Mouse (Mus musculus): ENCODE results near the gene Limd1. TPM values are rescaled to one million over a fixed set of nuclear protein-coding genes. Genes with fewer than 3 reads are reported as not detected.

Gene Limd1
- polyA plus RNA-seq, 1 experiment from 2014 or later: 53.8 TPM

DNA sequence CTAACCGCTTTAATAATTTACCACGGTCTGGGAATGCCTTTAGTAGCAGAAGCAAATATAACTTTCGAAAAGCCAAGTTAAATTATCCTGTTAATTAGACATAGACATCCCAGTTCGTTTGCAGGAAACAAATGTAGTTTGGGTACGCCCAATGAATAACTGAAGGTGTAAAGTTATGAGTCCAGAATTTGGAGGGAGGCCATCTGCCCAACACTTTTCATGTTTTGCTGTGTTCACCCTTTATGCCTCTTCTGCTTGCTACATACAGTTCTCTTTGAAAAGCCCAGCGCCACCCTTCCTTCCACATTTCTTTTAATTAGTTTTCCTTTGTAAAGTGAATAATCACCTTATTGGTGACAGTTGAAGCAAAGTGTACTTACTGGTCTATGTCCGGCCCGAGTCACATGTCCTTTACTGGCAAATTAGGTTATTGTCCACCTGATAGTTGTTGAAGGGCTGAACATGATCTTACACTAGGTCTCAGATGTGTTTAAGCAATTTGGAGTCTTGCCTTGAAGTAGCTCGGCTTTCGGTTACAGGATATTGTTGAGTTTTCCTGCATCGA is 52.1 kb downstream of the Limd1 start:
- Histone ChIP-seq H3K4me3 (replicated peaks) (peak overlapping the region; percentile 96), H3K4me2 (replicated peaks) (peak overlapping the region; percentile 54), H3K36me3 (no peaks in the 10 kb centered on the region), H3K4me1 (peaks cover 18% of the 10 kb centered on the region), H3K9ac (peak overlapping the region; percentile 93), H3K9me3 (replicated peaks) (no peaks in the 10 kb centered on the region), H3K27ac (replicated peaks) (peak overlapping the region; percentile 91), H3K27me3 (no peaks in the 10 kb centered on the region)
- no peak for ATAC-seq (ENCODE audit: insufficient number of reproducible peaks, low FRiP score, low TSS enrichment, low read depth)
- 22% methylated on average over 11 of the region's 11 CpGs for WGBS

DNA sequence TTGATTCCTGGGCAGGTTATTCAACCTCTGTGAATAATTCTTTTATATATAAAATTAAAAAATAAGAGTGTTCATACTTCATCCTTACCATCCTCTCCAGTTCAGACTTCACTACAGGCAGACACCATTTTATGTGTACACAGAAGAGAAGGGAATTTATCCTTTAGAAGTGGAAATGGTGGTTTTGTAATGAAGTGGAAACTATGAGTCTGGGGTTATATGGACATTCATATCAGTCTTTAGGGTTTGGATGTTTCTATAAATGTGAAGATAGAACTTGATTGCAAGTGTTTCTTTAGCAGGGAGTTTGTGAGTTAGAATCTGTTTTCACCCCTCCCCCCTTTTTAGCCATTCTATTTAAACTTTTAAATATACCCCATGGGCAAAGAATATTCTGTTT is 52.7 kb downstream of the Limd1 start:
- Histone ChIP-seq H3K27me3 (no peaks in the 10 kb centered on the region), H3K4me1 (peaks cover 18% of the 10 kb centered on the region), H3K9ac (0 out of 2 replicates have a peak overlapping the region, but pooled peaks have one; percentile 93), H3K36me3 (no peaks in the 10 kb centered on the region), H3K4me2 (replicated peaks) (peak overlapping the region; percentile 54), H3K27ac (replicated peaks) (no peak overlapping the region), H3K9me3 (replicated peaks) (no peaks in the 10 kb centered on the region), H3K4me3 (replicated peaks) (peak overlapping the region; percentile 96)
- no peak for ATAC-seq (ENCODE audit: insufficient number of reproducible peaks, low FRiP score, low TSS enrichment, low read depth)

DNA sequence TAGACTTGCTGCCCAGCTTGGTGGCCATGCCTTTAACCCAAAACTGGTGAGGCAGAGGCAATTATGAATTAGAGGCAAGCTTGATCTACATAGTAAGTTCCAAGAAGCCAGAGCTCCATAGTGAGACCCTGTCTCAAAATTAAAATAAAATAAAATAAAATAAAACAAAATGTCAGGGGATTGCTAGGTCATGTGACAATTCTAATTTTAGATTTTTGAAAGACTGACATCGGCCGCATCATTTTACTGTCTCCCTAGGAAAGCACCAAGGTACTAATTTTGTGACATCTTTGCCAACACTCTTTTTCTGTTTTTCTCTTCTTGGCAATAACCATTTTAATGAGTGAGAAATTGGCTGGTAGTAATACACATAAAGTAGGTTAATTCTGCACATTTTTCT is 58.1 kb downstream of the Limd1 start:
- Histone ChIP-seq H3K9me3 (replicated peaks) (no peaks in the 10 kb centered on the region), H3K4me3 (replicated peaks) (no peak overlapping the region), H3K27ac (replicated peaks) (no peak overlapping the region), H3K4me2 (replicated peaks) (no peak overlapping the region), H3K36me3 (no peaks in the 10 kb centered on the region), H3K9ac (no peak overlapping the region), H3K27me3 (no peaks in the 10 kb centered on the region), H3K4me1 (peaks cover 6% of the 10 kb centered on the region; the same call in 1 of the 2 replicates)
- ATAC-seq (ENCODE audit: insufficient number of reproducible peaks, low FRiP score, low TSS enrichment, low read depth): no peak
- WGBS: 88% methylated on average over 2 of the region's 2 CpGs

DNA sequence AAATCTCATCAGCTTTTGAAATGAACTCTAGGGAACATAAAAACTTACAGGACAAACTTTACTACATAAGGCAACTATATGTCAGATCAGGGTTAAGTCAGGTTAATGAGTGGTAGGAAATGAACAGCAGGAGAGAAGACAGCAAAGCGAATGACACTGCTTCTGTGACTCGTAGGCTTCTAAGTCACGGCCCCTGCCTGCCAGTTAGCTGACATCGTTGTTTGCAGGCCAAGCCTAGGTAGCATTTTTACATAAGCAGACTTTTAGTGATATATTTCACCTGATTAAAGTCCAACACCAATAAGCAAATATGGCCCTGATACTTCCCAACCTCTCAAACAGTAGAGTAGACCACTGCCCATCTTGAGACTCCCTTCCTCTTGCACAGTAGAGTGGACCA is 59.7 kb downstream of the Limd1 start:
- no peak for ATAC-seq (ENCODE audit: insufficient number of reproducible peaks, low FRiP score, low TSS enrichment, low read depth)
- H3K9me3 ChIP-seq (replicated peaks): no peaks in the 10 kb centered on the region
- H3K27me3 ChIP-seq: no peaks in the 10 kb centered on the region
- 80% methylated on average over 4 of the region's 4 CpGs for WGBS
- 0 out of 2 replicates have a peak, but pooled peaks cover 6% of the 10 kb centered on the region for H3K4me1 ChIP-seq
- H3K4me2 ChIP-seq (replicated peaks): no peak overlapping the region
- H3K36me3 ChIP-seq: no peaks in the 10 kb centered on the region
- no peak overlapping the region for H3K9ac ChIP-seq
- H3K27ac ChIP-seq (replicated peaks): no peak overlapping the region
- H3K4me3 ChIP-seq (replicated peaks): no peak overlapping the region

DNA sequence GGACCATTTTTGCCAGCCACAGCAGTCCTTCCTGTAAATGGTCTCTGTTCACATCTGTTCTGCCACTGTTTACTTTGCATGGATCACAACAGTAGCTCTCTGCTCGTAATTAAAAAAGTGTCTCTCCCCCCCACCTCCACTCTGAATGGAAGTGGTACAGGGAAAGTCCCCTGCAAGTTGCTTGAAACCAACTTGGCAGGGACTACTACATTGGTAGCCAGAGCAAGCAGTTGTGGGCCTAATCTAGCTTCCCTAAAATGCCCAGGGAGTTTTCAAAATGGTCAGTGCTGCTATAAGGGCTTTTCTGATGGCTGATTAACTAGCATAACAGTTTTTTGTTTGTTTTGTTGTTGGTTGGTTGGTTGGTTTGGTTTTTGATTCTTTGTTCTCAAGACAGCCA is 60.6 kb downstream of the Limd1 start:
- 42% methylated on average over 1 of the region's 1 CpGs for WGBS
- Histone ChIP-seq H3K36me3 (peaks cover 5% of the 10 kb centered on the region; the same call in 1 of the 2 replicates), H3K27me3 (no peaks in the 10 kb centered on the region), H3K27ac (replicated peaks) (no peak overlapping the region), H3K4me1 (0 out of 2 replicates have a peak, but pooled peaks cover 6% of the 10 kb centered on the region), H3K4me2 (replicated peaks) (no peak overlapping the region), H3K9ac (no peak overlapping the region), H3K4me3 (replicated peaks) (no peak overlapping the region), H3K9me3 (replicated peaks) (no peaks in the 10 kb centered on the region)
- ATAC-seq (ENCODE audit: insufficient number of reproducible peaks, low FRiP score, low TSS enrichment, low read depth): no peak

DNA sequence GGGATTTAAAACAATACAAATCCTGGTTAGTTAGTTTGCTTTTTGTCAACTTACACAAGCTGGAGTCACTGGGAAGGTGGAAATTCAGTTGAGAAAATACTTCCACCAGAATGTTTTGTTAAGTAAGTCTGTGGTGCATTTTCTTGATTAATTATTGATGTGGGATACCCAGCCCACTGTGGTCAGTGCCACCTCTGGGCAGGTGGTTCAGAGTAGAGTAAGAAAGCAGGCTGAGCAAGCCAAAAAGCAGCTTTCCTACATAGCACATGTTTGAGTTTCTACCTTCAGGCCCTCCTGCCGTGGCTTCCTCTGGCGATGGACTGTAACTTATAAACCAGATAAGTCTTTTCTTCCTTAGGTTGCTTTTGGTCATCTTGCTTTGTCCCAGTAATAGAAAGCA is 61.3 kb downstream of the Limd1 start:
- WGBS: 75% methylated on average over 2 of the region's 2 CpGs
- H3K9ac ChIP-seq: no peak overlapping the region
- H3K4me1 ChIP-seq: 0 out of 2 replicates have a peak, but pooled peaks cover 6% of the 10 kb centered on the region
- peaks cover 5% of the 10 kb centered on the region; the same call in 1 of the 2 replicates for H3K36me3 ChIP-seq
- no peak overlapping the region for H3K4me3 ChIP-seq (replicated peaks)
- no peak overlapping the region for H3K4me2 ChIP-seq (replicated peaks)
- no peak for ATAC-seq (ENCODE audit: insufficient number of reproducible peaks, low FRiP score, low TSS enrichment, low read depth)
- H3K27ac ChIP-seq (replicated peaks): no peak overlapping the region
- no peaks in the 10 kb centered on the region for H3K9me3 ChIP-seq (replicated peaks)
- H3K27me3 ChIP-seq: no peaks in the 10 kb centered on the region

DNA sequence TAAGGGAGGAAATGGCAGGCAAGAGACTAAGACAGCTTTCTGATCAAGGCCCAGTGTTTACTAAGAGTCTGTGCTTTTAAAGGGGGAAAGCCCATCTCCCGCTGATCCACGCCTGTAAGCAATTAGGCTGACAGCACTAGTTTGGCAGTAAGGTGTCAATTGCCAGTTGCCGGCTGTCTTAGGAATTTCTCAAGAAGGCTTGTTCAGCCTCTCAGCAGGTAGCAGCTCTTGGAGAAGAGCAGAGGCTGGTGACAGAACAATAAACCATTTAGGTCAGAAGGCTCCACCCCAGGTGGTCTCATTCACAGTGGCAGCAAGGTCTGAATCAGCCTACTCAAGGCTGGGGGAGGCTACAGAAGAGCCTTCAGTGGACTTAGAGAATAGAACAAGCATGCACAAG is 76.1 kb downstream of the Limd1 start:
- no peak for ATAC-seq (ENCODE audit: insufficient number of reproducible peaks, low FRiP score, low TSS enrichment, low read depth)
- Histone ChIP-seq H3K27me3 (no peaks in the 10 kb centered on the region), H3K9me3 (replicated peaks) (no peaks in the 10 kb centered on the region), H3K4me1 (no peaks in the 10 kb centered on the region), H3K4me2 (replicated peaks) (no peak overlapping the region), H3K9ac (no peak overlapping the region), H3K4me3 (replicated peaks) (no peak overlapping the region), H3K36me3 (peaks cover 76% of the 10 kb centered on the region), H3K27ac (replicated peaks) (no peak overlapping the region)
- 26% methylated on average over 3 of the region's 3 CpGs for WGBS

Other genes with a start within 250 kb of the Limd1 start
- gene Tmem158, start 217.9 kb upstream of the Limd1 start, polyA plus RNA-seq (2015; fragmentation: Nextera tagmentation; extraction: Ambion mirVana): 17.0 and 18.8 TPM in 2 replicates
- gene Lars2, start 111.8 kb upstream of the Limd1 start, polyA plus RNA-seq (2015; fragmentation: Nextera tagmentation; extraction: Ambion mirVana): 894 and 1,260 TPM in 2 replicates
- gene Sacm1l, start 51.1 kb downstream of the Limd1 start, polyA plus RNA-seq (2015; fragmentation: Nextera tagmentation; extraction: Ambion mirVana): 47.7 and 49.0 TPM in 2 replicates
- 0.17 and 0.29 TPM in 2 replicates for gene Slc6a20b, start 153.9 kb downstream of the Limd1 start, polyA plus RNA-seq (2015; fragmentation: Nextera tagmentation; extraction: Ambion mirVana)
- gene Ccr9, start 199.7 kb downstream of the Limd1 start, polyA plus RNA-seq (2015; fragmentation: Nextera tagmentation; extraction: Ambion mirVana): 0.13 and 0.17 TPM in 2 replicates
- gene Slc6a20a, start 200.2 kb downstream of the Limd1 start, polyA plus RNA-seq (2015; fragmentation: Nextera tagmentation; extraction: Ambion mirVana): 0.34 and 0.95 TPM in 2 replicates
- 60.6 and 71.8 TPM in 2 replicates for gene Lztfl1, start 239.0 kb downstream of the Limd1 start, polyA plus RNA-seq (2015; fragmentation: Nextera tagmentation; extraction: Ambion mirVana)